Mouse (Mus musculus): ENCODE results near the gene Cd3g. TPM values are rescaled to one million over a fixed set of nuclear protein-coding genes. Genes with fewer than 3 reads are reported as not detected.

Cd3g gene
- polyA plus RNA-seq, 1 experiment = 0.31 TPM

Other genes starting within 250 kb of the Cd3g start
- 90.2 and 117 TPM in 2 replicates for gene Phldb1, start 245.2 kb downstream of the Cd3g start, polyA plus RNA-seq (2012; rRNA removed)
- gene Arcn1, start 212.6 kb downstream of the Cd3g start, polyA plus RNA-seq (2012; rRNA removed) = 60.6 and 60.8 TPM in 2 replicates
- 55.0 and 67.3 TPM in 2 replicates for gene Ift46, start 212.5 kb downstream of the Cd3g start, polyA plus RNA-seq (2012; rRNA removed)
- gene Tmem25, start 181.1 kb downstream of the Cd3g start, polyA plus RNA-seq (2012; rRNA removed) = 2.9 and 3.3 TPM in 2 replicates
- gene Ttc36, start 177.4 kb downstream of the Cd3g start, polyA plus RNA-seq (2012; rRNA removed) = 1.3 and 3.0 TPM in 2 replicates
- gene Kmt2a, start 99.1 kb downstream of the Cd3g start, polyA plus RNA-seq (2012; rRNA removed) = 12.9 and 19.1 TPM in 2 replicates
- gene Atp5l, start 59.7 kb downstream of the Cd3g start, polyA plus RNA-seq (2012; rRNA removed) = 338 and 450 TPM in 2 replicates
- gene Ube4a, start 14.8 kb downstream of the Cd3g start, polyA plus RNA-seq (2012; rRNA removed) = 17.0 and 21.1 TPM in 2 replicates
- gene Cd3d, start 1.4 kb upstream of the Cd3g start, polyA plus RNA-seq (2012; rRNA removed) = 0.22 and 0.36 TPM in 2 replicates
- 0.58 and 0.75 TPM in 2 replicates for gene Cd3e, start 29.2 kb upstream of the Cd3g start, polyA plus RNA-seq (2012; rRNA removed)
- 28.8 and 30.3 TPM in 2 replicates for gene Mpzl2, start 59.4 kb upstream of the Cd3g start, polyA plus RNA-seq (2012; rRNA removed)
- gene Mpzl3, start 74.8 kb upstream of the Cd3g start, polyA plus RNA-seq (2012; rRNA removed) = 5.8 and 7.3 TPM in 2 replicates
- 5.9 and 7.4 TPM in 2 replicates for gene Jaml, start 98.8 kb upstream of the Cd3g start, polyA plus RNA-seq (2012; rRNA removed)
- 3.4 and 5.9 TPM in 2 replicates for gene Scn2b, start 137.4 kb upstream of the Cd3g start, polyA plus RNA-seq (2012; rRNA removed)
- gene Scn4b, start 158.0 kb upstream of the Cd3g start, polyA plus RNA-seq (2012; rRNA removed) = 0.32 and 0.61 TPM in 2 replicates
- 0.18 and 0.37 TPM in 2 replicates for gene BC049352, start 201.6 kb upstream of the Cd3g start, polyA plus RNA-seq (2012; rRNA removed)
- gene Tmprss4, start 223.7 kb upstream of the Cd3g start, polyA plus RNA-seq (2012; rRNA removed) = 0.36 and 0.41 TPM in 2 replicates